Mouse (Mus musculus) kidney, adult 8-10 months (tissue): ENCODE measurements around the gene Nmt2.

Experiments
- DNase-seq, 2 experiments: peaks; one replicate each; pipeline ENCODE4 v3.0.0; 2022

Gene Nmt2

GRCm38 (mm10) chr2:3331071-3331703, 47.2 kb downstream of the Nmt2 start:
- DNase-seq: no peak

GRCm38 (mm10) chr2:3332056-3332455, 48.0 kb downstream of the Nmt2 start:
- DNase-seq: no peak

- peak; percentile 99 for DNase-seq
Measured at GRCm38 (mm10) chr2:3332484-3333242, 48.7 kb downstream of the Nmt2 start, which contains the start of gene Rpp38. Rpp38 (minus strand) TSS chr2:3332643.

- no peak for DNase-seq
Measured at GRCm38 (mm10) chr2:3333761-3334160, 49.7 kb downstream of the Nmt2 start.

- peak; percentile 71 to 72 for DNase-seq
Measured at GRCm38 (mm10) chr2:3335611-3336301, 51.7 kb downstream of the Nmt2 start, which contains the start of gene Acbd7. Acbd7 (plus strand) TSS chr2:3336168.

- no peak for DNase-seq
Measured at GRCm38 (mm10) chr2:3348422-3348821, 64.4 kb downstream of the Nmt2 start.

GRCm38 (mm10) chr2:3348919-3349318, 64.9 kb downstream of the Nmt2 start:
- DNase-seq: peak in 1 of 2 experiments; percentile 7

- DNase-seq: no peak
Measured at GRCm38 (mm10) chr2:3353160-3353559, 69.1 kb downstream of the Nmt2 start.

GRCm38 (mm10) chr2:3355793-3356192, 71.8 kb downstream of the Nmt2 start:
- no peak for DNase-seq

- DNase-seq: no peak
Measured at GRCm38 (mm10) chr2:3356311-3356710, 72.3 kb downstream of the Nmt2 start.

- DNase-seq: no peak
Measured at GRCm38 (mm10) chr2:3357887-3358286, 73.9 kb downstream of the Nmt2 start.

GRCm38 (mm10) chr2:3361067-3361466, 77.1 kb downstream of the Nmt2 start:
- DNase-seq: no peak

- no peak for DNase-seq
Measured at GRCm38 (mm10) chr2:3365127-3365526, 81.1 kb downstream of the Nmt2 start.
